Comparison of ENCODE assay signal across 12 mouse cellular contexts in the genomic region with DNA sequence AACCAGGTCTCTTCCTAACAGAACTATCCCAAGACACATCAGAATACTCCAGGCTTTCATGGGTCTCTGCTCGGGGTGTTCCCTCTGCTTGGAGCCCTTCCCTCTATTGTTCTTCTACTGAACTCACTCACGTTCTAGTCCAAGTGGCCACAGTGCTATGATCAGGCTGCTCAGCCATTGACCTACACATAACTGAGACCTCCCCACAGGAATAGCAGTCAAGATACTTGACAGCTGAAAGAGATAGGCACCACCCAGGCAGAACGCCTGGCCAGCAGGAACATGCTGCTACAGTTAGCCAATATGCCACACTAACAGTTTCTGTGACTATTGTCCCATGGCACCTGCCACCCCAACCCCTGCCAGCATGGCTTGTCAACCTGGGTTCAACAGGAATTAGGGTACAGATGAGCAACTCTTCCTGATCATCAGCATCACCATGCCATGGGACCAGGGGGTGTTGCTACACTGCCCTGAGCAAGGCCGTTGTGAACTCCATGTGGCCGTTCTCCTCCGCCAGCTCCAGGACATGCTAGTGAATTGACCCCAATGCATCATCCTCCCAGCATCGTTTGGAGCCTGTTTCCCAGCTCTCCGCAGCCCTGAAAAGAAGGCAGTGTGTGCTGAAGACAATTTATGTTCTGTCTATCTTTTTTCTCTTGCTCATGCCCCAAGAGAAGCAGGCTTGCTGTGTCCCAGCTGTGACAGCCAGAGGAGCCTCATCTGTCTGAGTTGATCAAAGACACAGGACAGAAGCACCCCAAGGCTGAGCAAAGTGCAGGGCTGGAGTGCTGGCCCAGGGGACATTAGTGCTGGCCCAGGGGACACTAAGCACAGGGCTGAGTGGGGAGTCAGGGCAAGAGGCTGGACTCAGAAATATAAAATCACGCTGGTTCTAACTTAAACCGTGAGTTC. TPM values are rescaled to one million over a fixed set of nuclear protein-coding genes. Genes with fewer than 3 reads are reported as not detected.
A peak's percentile ranks its signal among the peaks of the same experiment; 100 is the strongest.
DNase-seq lines count a peak whose midpoint lies in the region; ATAC-seq and TF ChIP-seq lines count a peak whose summit lies in the region.
"Had no signal": no experiment of that assay in that cellular context is flagged by ENCODE, and none has a peak within 500 bp of the region (broad histone marks: within the 10 kb centered on the region; RNA-seq: fewer than 3 reads in every experiment).

No protein-coding gene starts in this region.

- no peak for TF ChIP-seq POLR2A in lung, adult 2 months (IDR thresholded peaks at IDR 0.05; ENCODE audit: borderline replicate concordance, extremely low read depth, low read depth, low read length)

- 84% methylated on average over 10 of the region's 10 CpGs for WGBS in forebrain, embryonic 10.5 days
- WGBS in forebrain, embryonic 13.5 days: 76% methylated on average over 10 of the region's 10 CpGs
- WGBS in hindbrain, embryonic 11.5 days: 63% methylated on average over 10 of the region's 10 CpGs
- WGBS in hindbrain, embryonic 13.5 days: 56% methylated on average over 10 of the region's 10 CpGs
- WGBS in lung, embryonic 16.5 days: 52% methylated on average over 10 of the region's 10 CpGs
- 50% methylated on average over 10 of the region's 10 CpGs for WGBS in lung, adult 2 months

- no peak for ATAC-seq in forebrain, embryonic 13.5 days
- no peak for ATAC-seq in hindbrain, embryonic 11.5 days (ENCODE audit: low FRiP score)
- ATAC-seq in hindbrain, embryonic 13.5 days (ENCODE audit: low FRiP score): no peak
- ATAC-seq in lung, embryonic 16.5 days (ENCODE audit: low read depth): no peak
- ATAC-seq: liver, postnatal 0 days; midbrain, embryonic 15.5 days had no signal

- no peak for TF ChIP-seq CTCF in lung, adult 2 months (IDR thresholded peaks at IDR 0.05; ENCODE audit: insufficient read depth, low read length)

- DNase-seq in forebrain, embryonic 10.5 days (ENCODE audit: extremely low spot score, low spot score): no peak
- DNase-seq in hindbrain, embryonic 11.5 days (ENCODE audit: low spot score): peak; percentile 13
- no peak for DNase-seq in lung, adult 2 months
- DNase-seq in lung, postnatal 10 days: peak; percentile 24
- DNase-seq in cerebellum, adult 11-12 months: no peak
- DNase-seq: cerebellum, adult 11 months; liver, postnatal 0 days had no signal

- no peaks in the 10 kb centered on the region for H3K9me3 ChIP-seq in forebrain, embryonic 10.5 days
- H3K9me3 ChIP-seq in forebrain, embryonic 13.5 days (replicated peaks): no peaks in the 10 kb centered on the region
- H3K9me3 ChIP-seq in hindbrain, embryonic 11.5 days (ENCODE audit: control insufficient read depth, low read length): no peaks in the 10 kb centered on the region
- H3K9me3 ChIP-seq in hindbrain, embryonic 13.5 days: no peaks in the 10 kb centered on the region
- H3K9me3 ChIP-seq in lung, embryonic 16.5 days (ENCODE audit: control insufficient read depth, low read length): no peaks in the 10 kb centered on the region
- H3K9me3 ChIP-seq: limb, embryonic 12.5 days; midbrain, embryonic 15.5 days had no signal

- H3K4me2 ChIP-seq in forebrain, embryonic 13.5 days: no peak overlapping the region
- no peak overlapping the region for H3K4me2 ChIP-seq in hindbrain, embryonic 11.5 days (replicated peaks; ENCODE audit: low read depth, low read length)
- no peak overlapping the region for H3K4me2 ChIP-seq in hindbrain, embryonic 13.5 days
- H3K4me2 ChIP-seq in lung, embryonic 16.5 days (ENCODE audit: low read depth, low read length): no peak overlapping the region
- H3K4me2 ChIP-seq: limb, embryonic 12.5 days; midbrain, embryonic 15.5 days had no signal

- peak overlapping the region; percentile 44 for H3K27ac ChIP-seq in forebrain, embryonic 10.5 days
- H3K27ac ChIP-seq in forebrain, embryonic 13.5 days: no peak overlapping the region
- no peak overlapping the region for H3K27ac ChIP-seq in hindbrain, embryonic 11.5 days (ENCODE audit: low read depth, low read length)
- no peak overlapping the region for H3K27ac ChIP-seq in hindbrain, embryonic 13.5 days
- H3K27ac ChIP-seq in lung, embryonic 16.5 days (ENCODE audit: low read length): peak overlapping the region; percentile 22; the same call in 1 of the 2 replicates
- H3K27ac ChIP-seq: limb, embryonic 12.5 days; midbrain, embryonic 15.5 days had no signal

- H3K9ac ChIP-seq in forebrain, embryonic 13.5 days: no peak overlapping the region
- H3K9ac ChIP-seq in hindbrain, embryonic 11.5 days (ENCODE audit: low read depth, low read length): no peak overlapping the region
- H3K9ac ChIP-seq in hindbrain, embryonic 13.5 days: no peak overlapping the region
- no peak overlapping the region for H3K9ac ChIP-seq in lung, embryonic 16.5 days (ENCODE audit: low read length)
- H3K9ac ChIP-seq: limb, embryonic 12.5 days; liver, postnatal 0 days; midbrain, embryonic 15.5 days had no signal

- H3K27me3 ChIP-seq in forebrain, embryonic 10.5 days (ENCODE audit: poor library complexity, severe bottlenecking): no peaks in the 10 kb centered on the region
- no peaks in the 10 kb centered on the region for H3K27me3 ChIP-seq in forebrain, embryonic 13.5 days
- no peaks in the 10 kb centered on the region for H3K27me3 ChIP-seq in hindbrain, embryonic 11.5 days (ENCODE audit: control insufficient read depth, insufficient read depth, low read length)
- no peaks in the 10 kb centered on the region for H3K27me3 ChIP-seq in hindbrain, embryonic 13.5 days
- no peaks in the 10 kb centered on the region for H3K27me3 ChIP-seq in lung, embryonic 16.5 days (ENCODE audit: control insufficient read depth, insufficient read depth, low read depth, low read length)
- H3K27me3 ChIP-seq: limb, embryonic 12.5 days; midbrain, embryonic 15.5 days had no signal

- H3K4me3 ChIP-seq in forebrain, embryonic 10.5 days: no peak overlapping the region
- H3K4me3 ChIP-seq in forebrain, embryonic 13.5 days: no peak overlapping the region
- no peak overlapping the region for H3K4me3 ChIP-seq in hindbrain, embryonic 11.5 days (ENCODE audit: low read depth, low read length)
- H3K4me3 ChIP-seq in hindbrain, embryonic 13.5 days: no peak overlapping the region
- no peak overlapping the region for H3K4me3 ChIP-seq in lung, embryonic 16.5 days (ENCODE audit: low read length)
- no peak overlapping the region for H3K4me3 ChIP-seq in lung, adult 2 months (replicated peaks; ENCODE audit: extremely low read depth, low read depth, low read length)
- H3K4me3 ChIP-seq: limb, embryonic 12.5 days; midbrain, embryonic 15.5 days had no signal

- H3K36me3 ChIP-seq in forebrain, embryonic 10.5 days (replicated peaks): no peaks in the 10 kb centered on the region
- H3K36me3 ChIP-seq in forebrain, embryonic 13.5 days (ENCODE audit: poor library complexity, severe bottlenecking): no peaks in the 10 kb centered on the region
- no peaks in the 10 kb centered on the region for H3K36me3 ChIP-seq in hindbrain, embryonic 11.5 days (ENCODE audit: control insufficient read depth, insufficient read depth, low read length)
- no peaks in the 10 kb centered on the region for H3K36me3 ChIP-seq in hindbrain, embryonic 13.5 days
- H3K36me3 ChIP-seq in lung, embryonic 16.5 days (ENCODE audit: control insufficient read depth, insufficient read depth, low read length): no peaks in the 10 kb centered on the region
- H3K36me3 ChIP-seq: limb, embryonic 12.5 days; midbrain, embryonic 15.5 days had no signal

- H3K4me1 ChIP-seq in forebrain, embryonic 10.5 days: peaks cover 23% of the 10 kb centered on the region
- H3K4me1 ChIP-seq in forebrain, embryonic 13.5 days: no peaks in the 10 kb centered on the region
- H3K4me1 ChIP-seq in hindbrain, embryonic 11.5 days (replicated peaks; ENCODE audit: control insufficient read depth, insufficient read depth, low read length): 0 out of 2 replicates have a peak, but pooled peaks cover 6% of the 10 kb centered on the region
- H3K4me1 ChIP-seq in hindbrain, embryonic 13.5 days (replicated peaks): peaks cover 23% of the 10 kb centered on the region
- H3K4me1 ChIP-seq in lung, embryonic 16.5 days (replicated peaks; ENCODE audit: control insufficient read depth, insufficient read depth, low read length): peaks cover 46% of the 10 kb centered on the region
- H3K4me1 ChIP-seq in lung, adult 2 months (ENCODE audit: control insufficient read depth, insufficient read depth, low read length): peaks cover 48% of the 10 kb centered on the region

RNA-seq across cellular contexts. Expression of a gene that starts 41.1 kb away (rescaled TPM):
- polyA plus RNA-seq in forebrain, embryonic 10.5 days (2016; fragmentation: Nextera tagmentation; extraction: Ambion mirVana): 4.9 and 5.0 TPM in 2 replicates
- 4.6 and 6.2 TPM in 2 replicates for polyA plus RNA-seq in forebrain, embryonic 13.5 days (2015; fragmentation: Nextera tagmentation; extraction: Ambion mirVana)
- 4.1 and 5.2 TPM in 2 replicates for polyA plus RNA-seq in hindbrain, embryonic 11.5 days (2014; fragmentation: Nextera tagmentation; extraction: Ambion mirVana)
- polyA plus RNA-seq in hindbrain, embryonic 13.5 days (2015; fragmentation: Nextera tagmentation; extraction: Ambion mirVana): 10.4 and 10.6 TPM in 2 replicates
- polyA plus RNA-seq in lung, embryonic 16.5 days (2015; fragmentation: Nextera tagmentation; extraction: Ambion mirVana): 48.0 and 56.5 TPM in 2 replicates
- polyA plus RNA-seq in lung, adult 2 months (2012; rRNA removed): 142 and 148 TPM in 2 replicates

Comparison
In these comparisons a context has a peak if more than half of its experiments do, and no peak if none do; other contexts are left out.
1. DNase-seq: peak in hindbrain, embryonic 11.5 days (single experiment) and lung, postnatal 10 days (single experiment); none in forebrain, embryonic 10.5 days (single experiment), lung, adult 2 months (single experiment) and cerebellum, adult 11-12 months (single experiment).
2. H3K27ac ChIP-seq: peak in forebrain, embryonic 10.5 days (single experiment) and lung, embryonic 16.5 days (single experiment); none in forebrain, embryonic 13.5 days (single experiment), hindbrain, embryonic 11.5 days (single experiment) and hindbrain, embryonic 13.5 days (single experiment).